Mouse (Mus musculus) neural tube, embryonic 14.5 days (tissue): Measurements from ENCODE around the gene Cntd1. TPM values are rescaled to one million over a fixed set of nuclear protein-coding genes. Genes with fewer than 3 reads are reported as not detected.

Source experiments
- ATAC-seq: fragments of 200-750 bp; cut with Nextera tagmentation; 2 replicates; pipeline ENCODE4 v1.8.0; 2017; ENCODE audit warnings: low read depth, mild to moderate bottlenecking, moderate TSS enrichment, moderate library complexity
- H3K27ac ChIP-seq: fragments of 300-500 bp; sonication (generic); 2 replicates; pipeline ENCODE4 v1.5.1; 2014; ENCODE audit warnings: low read depth, mild to moderate bottlenecking, control low read depth, low read length, moderate library complexity, mixed read lengths
- H3K27me3 ChIP-seq: fragments of 300-500 bp; sonication (generic); 2 replicates; pipeline ENCODE4 v1.6.1; 2014; ENCODE audit warnings: low read length; ENCODE audit not compliant: control insufficient read depth, insufficient read depth
- H3K36me3 ChIP-seq: fragments of 300-500 bp; sonication (generic); 2 replicates; pipeline ENCODE4 v1.6.1; 2014; ENCODE audit warnings: low read length, mixed read lengths; ENCODE audit not compliant: control insufficient read depth, insufficient read depth
- H3K4me1 ChIP-seq: fragments of 300-500 bp; sonication (generic); 2 replicates; pipeline ENCODE4 v1.6.1; 2014; ENCODE audit warnings: low read length; ENCODE audit not compliant: control insufficient read depth, insufficient read depth
- H3K4me2 ChIP-seq: fragments of 300-500 bp; sonication (generic); 2 replicates; pipeline ENCODE4 v1.6.1; 2014; ENCODE audit warnings: mild to moderate bottlenecking, low read depth, low read length, control low read depth
- H3K4me3 ChIP-seq: fragments of 300-500 bp; sonication (generic); 2 replicates; pipeline ENCODE4 v1.5.1; 2014; ENCODE audit warnings: low read depth, low read length, control low read depth, mixed read lengths
- H3K9ac ChIP-seq: fragments of 300-500 bp; sonication (generic); replicated peaks from 2 replicates; pipeline ENCODE4 v1.6.1; 2014; ENCODE audit warnings: low read depth, mild to moderate bottlenecking, control low read depth, low read length, mixed read lengths
- H3K9me3 ChIP-seq: fragments of 300-500 bp; sonication (generic); 2 replicates; pipeline ENCODE4 v1.6.1; 2016; ENCODE audit warnings: low read length; ENCODE audit not compliant: control insufficient read depth
- WGBS: fragments of 180-500 bp; shearing (Covaris S2); extraction: QIAGEN DNeasy Blood & Tissue Kit; methylation state at CpG from one replicate; pipeline ENCODE4 v1.1.7; 2014; 5-methylcytosine and 5-hydroxymethylcytosine counted together
- polyA plus RNA-seq: library from polyadenylated mRNA; unstranded; fragments of >200 nt; fragmentation: Nextera tagmentation; extraction: Ambion mirVana; gene quantifications from 2 replicates; pipeline ENCODE4 v1.2.1, GENCODE M21; 2014

The Cntd1 gene
- polyA plus RNA-seq, 1 experiment from 2014 or later: 0.75 TPM

DNA sequence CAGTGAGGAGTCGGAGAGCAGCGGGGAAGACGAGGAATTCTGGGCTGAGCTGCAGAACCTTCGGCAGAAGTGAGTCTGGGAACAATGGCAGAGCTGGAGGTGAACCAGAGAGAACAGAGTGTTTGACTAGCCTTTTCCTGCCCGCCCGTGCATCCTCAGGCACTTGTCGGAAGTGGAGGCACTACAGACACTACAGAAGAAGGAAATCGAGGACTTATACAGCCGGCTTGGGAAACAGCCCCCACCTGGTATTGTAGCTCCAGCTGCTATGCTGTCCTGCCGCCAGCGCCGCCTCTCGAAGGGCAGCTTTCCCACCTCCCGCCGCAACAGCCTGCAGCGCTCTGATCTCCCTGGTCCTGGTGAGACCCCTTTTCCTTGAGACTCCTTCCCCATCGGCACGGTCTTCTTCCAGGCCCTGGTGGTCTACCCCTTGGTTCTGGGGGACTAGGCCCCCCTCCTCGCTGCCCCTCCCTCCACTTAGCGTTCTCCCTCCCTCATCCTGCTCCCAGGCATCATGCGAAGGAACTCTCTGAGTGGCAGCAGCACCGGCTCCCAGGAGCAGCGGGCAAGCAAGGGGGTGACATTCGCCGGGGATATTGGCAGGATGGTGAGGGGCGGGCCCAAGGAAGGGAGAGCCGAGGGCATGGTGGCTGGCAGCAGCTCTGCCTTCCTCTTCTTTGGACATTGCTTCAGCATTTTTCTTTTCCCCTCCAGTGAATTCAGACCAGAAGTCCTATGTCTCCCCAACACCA lies 2.3 kb upstream of the Cntd1 start:
- no peak overlapping the region for H3K9ac ChIP-seq
- 26% methylated on average over 27 of the region's 27 CpGs for WGBS
- no peak for ATAC-seq
- no peak overlapping the region; the same call in 1 of the 2 replicates for H3K4me2 ChIP-seq
- no peaks in the 10 kb centered on the region for H3K27me3 ChIP-seq
- H3K27ac ChIP-seq: no peak overlapping the region
- peaks cover 17% of the 10 kb centered on the region for H3K4me1 ChIP-seq
- H3K36me3 ChIP-seq: no peaks in the 10 kb centered on the region
- no peaks in the 10 kb centered on the region for H3K9me3 ChIP-seq
- peak overlapping the region; percentile 3; the same call in 1 of the 2 replicates for H3K4me3 ChIP-seq

GRCm38 (mm10) chr11:101277381-101278222 lies 1.2 kb upstream of the Cntd1 start:
- Histone ChIP-seq H3K4me3 (peak overlapping the region; percentile 67), H3K9ac (no peak overlapping the region), H3K4me1 (peaks cover 17% of the 10 kb centered on the region), H3K36me3 (no peaks in the 10 kb centered on the region), H3K4me2 (peak overlapping the region; percentile 82), H3K27ac (no peak overlapping the region), H3K27me3 (no peaks in the 10 kb centered on the region), H3K9me3 (no peaks in the 10 kb centered on the region)
- no peak for ATAC-seq
- WGBS: 60% methylated on average over 12 of the region's 12 CpGs

GRCm38 (mm10) chr11:101279193-101279569 lies 369 bp downstream of the Cntd1 start:
- Histone ChIP-seq H3K4me1 (peaks cover 17% of the 10 kb centered on the region), H3K36me3 (no peaks in the 10 kb centered on the region), H3K4me3 (peak overlapping the region; percentile 67), H3K27ac (no peak overlapping the region), H3K4me2 (peak overlapping the region; percentile 82), H3K9me3 (no peaks in the 10 kb centered on the region), H3K27me3 (no peaks in the 10 kb centered on the region), H3K9ac (no peak overlapping the region)
- ATAC-seq: peak; percentile 23
- WGBS: 61% methylated on average over 14 of the region's 14 CpGs

DNA sequence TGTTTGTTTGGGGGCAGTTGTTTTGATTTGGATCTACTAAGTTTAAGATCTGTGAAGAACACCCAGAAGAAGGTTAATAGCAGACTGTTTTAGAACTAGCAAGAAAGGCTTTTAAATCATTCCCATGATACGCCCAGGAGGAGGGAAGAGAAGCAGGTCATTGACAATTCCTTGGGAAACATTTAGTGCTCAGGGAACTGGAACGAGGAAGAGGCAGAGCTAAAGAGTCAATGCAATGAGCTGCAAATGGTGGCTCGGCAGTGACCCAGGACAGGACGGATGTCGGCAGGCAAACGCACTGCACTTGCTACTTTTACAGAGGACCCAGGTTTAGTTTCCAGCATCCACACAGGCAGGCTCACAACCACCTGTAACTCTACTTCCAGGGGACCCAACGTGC lies 2.0 kb downstream of the Cntd1 start:
- WGBS: 38% methylated on average over 7 of the region's 7 CpGs
- no peak overlapping the region for H3K27ac ChIP-seq
- H3K4me1 ChIP-seq: peaks cover 17% of the 10 kb centered on the region
- no peak overlapping the region for H3K9ac ChIP-seq
- H3K4me3 ChIP-seq: no peak overlapping the region
- H3K9me3 ChIP-seq: no peaks in the 10 kb centered on the region
- ATAC-seq: no peak
- H3K4me2 ChIP-seq: no peak overlapping the region
- H3K36me3 ChIP-seq: no peaks in the 10 kb centered on the region
- no peaks in the 10 kb centered on the region for H3K27me3 ChIP-seq

DNA sequence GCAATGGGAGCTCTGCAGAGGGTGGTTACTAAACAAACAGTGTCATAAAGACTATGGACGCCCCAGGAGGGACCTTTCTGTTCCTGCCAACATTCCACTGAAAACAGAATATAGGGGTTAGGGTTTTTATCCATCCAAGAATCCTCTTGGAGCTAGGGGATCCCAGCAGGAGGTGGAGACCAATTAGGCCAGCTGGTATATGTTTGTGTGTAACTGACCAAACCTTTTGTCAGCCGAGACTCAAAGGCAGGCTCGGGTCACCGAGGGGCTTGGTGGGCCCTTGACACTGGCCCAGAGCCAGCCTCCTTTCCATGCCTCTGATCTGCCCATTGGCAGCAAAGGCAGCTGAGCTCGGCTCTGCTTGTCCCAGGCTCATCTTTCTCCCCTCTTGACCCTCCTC lies 4.1 kb downstream of the Cntd1 start:
- no peak overlapping the region for H3K9ac ChIP-seq

GRCm38 (mm10) chr11:101283805-101284204 lies 5.0 kb downstream of the Cntd1 start:
- no peaks in the 10 kb centered on the region for H3K27me3 ChIP-seq
- H3K9ac ChIP-seq: no peak overlapping the region
- H3K27ac ChIP-seq: no peak overlapping the region
- no peak overlapping the region for H3K4me3 ChIP-seq
- H3K9me3 ChIP-seq: no peaks in the 10 kb centered on the region
- ATAC-seq: no peak
- no peak overlapping the region for H3K4me2 ChIP-seq
- 0 out of 2 replicates have a peak, but pooled peaks cover 3% of the 10 kb centered on the region for H3K4me1 ChIP-seq
- 71% methylated on average over 4 of the region's 4 CpGs for WGBS
- peaks cover 14% of the 10 kb centered on the region; the same call in 1 of the 2 replicates for H3K36me3 ChIP-seq

More for the DNA sequence above, 4.1 kb downstream of the Cntd1 start:
- Histone ChIP-seq H3K4me1 (peaks cover 5% of the 10 kb centered on the region), H3K27ac (no peak overlapping the region), H3K4me2 (no peak overlapping the region), H3K9me3 (no peaks in the 10 kb centered on the region), H3K27me3 (no peaks in the 10 kb centered on the region), H3K36me3 (peaks cover 9% of the 10 kb centered on the region; the same call in 1 of the 2 replicates), H3K4me3 (no peak overlapping the region)
- 15% methylated on average over 5 of the region's 5 CpGs for whole genome bisulfite sequencing
- ATAC-seq: no peak

DNA sequence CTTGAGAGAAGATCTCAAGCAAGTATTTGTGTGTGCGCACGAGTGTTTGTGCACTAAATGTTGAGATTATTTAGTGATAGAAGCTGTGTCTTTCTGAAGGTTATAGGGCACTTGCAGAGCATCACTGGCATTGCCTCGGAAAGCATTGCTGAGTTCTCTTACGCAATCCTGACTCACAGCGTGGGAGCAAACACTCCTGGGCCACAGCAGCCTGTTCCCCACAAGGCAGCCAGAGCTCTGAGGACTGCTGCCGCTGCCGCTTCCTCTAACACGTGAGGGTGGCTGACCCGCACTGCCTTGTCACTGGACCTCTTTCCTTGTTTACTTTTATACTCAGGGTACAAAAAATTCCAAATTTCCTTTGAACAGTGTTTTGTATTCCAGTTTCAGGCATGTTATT lies 8.5 kb downstream of the Cntd1 start:
- no peak overlapping the region for H3K27ac ChIP-seq
- no peak overlapping the region for H3K4me3 ChIP-seq
- no peaks in the 10 kb centered on the region for H3K27me3 ChIP-seq
- H3K9ac ChIP-seq: no peak overlapping the region
- H3K4me2 ChIP-seq: no peak overlapping the region
- ATAC-seq: no peak
- no peaks in the 10 kb centered on the region for H3K9me3 ChIP-seq
- no peaks in the 10 kb centered on the region for H3K4me1 ChIP-seq
- peaks cover 34% of the 10 kb centered on the region for H3K36me3 ChIP-seq
- WGBS: 87% methylated on average over 9 of the region's 9 CpGs

DNA sequence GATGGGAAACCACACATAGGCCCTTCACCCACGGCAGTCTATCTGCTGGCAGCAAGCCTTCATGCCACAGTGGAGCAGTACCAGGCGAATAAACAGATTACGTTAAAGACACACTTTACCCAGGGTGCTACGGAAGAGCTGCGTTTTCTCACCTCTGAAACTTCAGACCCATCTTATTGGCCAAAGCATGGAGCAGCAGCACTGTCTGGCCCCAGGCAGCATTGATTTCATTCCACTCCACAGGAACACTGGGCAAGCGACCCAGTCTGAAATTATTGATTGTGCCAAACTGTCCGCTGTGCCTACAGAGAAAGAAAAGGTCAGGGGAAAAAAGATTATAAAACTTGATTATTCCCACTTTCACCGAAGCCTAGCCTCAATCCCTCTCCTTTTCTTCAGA lies 12.4 kb downstream of the Cntd1 start:
- Histone ChIP-seq H3K9me3 (no peaks in the 10 kb centered on the region), H3K9ac (no peak overlapping the region), H3K4me2 (no peak overlapping the region), H3K4me3 (no peak overlapping the region), H3K27ac (no peak overlapping the region), H3K4me1 (no peaks in the 10 kb centered on the region), H3K36me3 (peaks cover 57% of the 10 kb centered on the region), H3K27me3 (no peaks in the 10 kb centered on the region)
- 96% methylated on average over 8 of the region's 8 CpGs for WGBS
- no peak for ATAC-seq

DNA sequence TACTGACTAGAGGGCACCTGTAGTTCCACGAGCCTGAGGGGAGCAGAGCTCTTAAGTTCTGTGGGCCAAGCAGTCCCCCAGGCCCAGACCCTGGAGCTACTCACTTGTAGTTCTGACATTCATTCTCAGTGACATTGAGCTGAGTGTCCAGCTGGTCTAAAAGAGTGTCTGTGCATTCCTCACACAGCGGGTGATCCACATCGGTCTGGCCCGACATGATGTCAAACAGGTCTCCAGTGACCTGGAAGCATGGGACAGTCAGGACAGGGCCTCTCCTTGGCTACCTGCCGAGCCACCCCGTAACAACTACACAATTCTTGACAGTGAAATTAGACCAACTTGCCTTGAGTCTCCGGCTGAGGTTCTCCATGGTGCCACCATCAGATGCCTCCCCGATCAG lies 16.4 kb downstream of the Cntd1 start:
- 92% methylated on average over 8 of the region's 8 CpGs for WGBS
- H3K9ac ChIP-seq: no peak overlapping the region
- H3K4me1 ChIP-seq: no peaks in the 10 kb centered on the region
- no peak overlapping the region for H3K4me2 ChIP-seq
- no peak overlapping the region for H3K27ac ChIP-seq
- H3K27me3 ChIP-seq: no peaks in the 10 kb centered on the region
- no peak for ATAC-seq
- H3K4me3 ChIP-seq: no peak overlapping the region
- H3K9me3 ChIP-seq: no peaks in the 10 kb centered on the region
- peaks cover 36% of the 10 kb centered on the region for H3K36me3 ChIP-seq
